Mouse (Mus musculus): Measurements from ENCODE around the gene Adck1. TPM values are rescaled to one million over a fixed set of nuclear protein-coding genes. Genes with fewer than 3 reads are reported as not detected.
A peak's percentile ranks its signal among the peaks of the same experiment; 100 is the strongest.
"Not testable (repeated sequence)": the region's sequence is repeated elsewhere in the genome, so short reads cannot be mapped to it uniquely, and the experiment has no call there.

Gene Adck1
- total and polyA plus RNA-seq, 3 experiments, result 25.0 to 37.4 (median 26.3) TPM

GRCm38 (mm10) chr12:88361120-88361445, 729 bp downstream of the Adck1 start:
- WGBS, result 37% methylated on average over 9 of the region's 9 CpGs
- H3K27me3 ChIP-seq (ENCODE audit: control insufficient read depth, insufficient read depth, low read length), result no peaks in the 10 kb centered on the region
- no peaks in the 10 kb centered on the region for H3K36me3 ChIP-seq (ENCODE audit: control insufficient read depth, insufficient read depth, low read length)
- intact Hi-C loops (cut with DNase I), result no loop called here
- peak overlapping the region; percentile 85 for H3K9ac ChIP-seq (ENCODE audit: low read depth, low read length)
- no peak for DNase-seq
- TF ChIP-seq CTCF (IDR thresholded peaks at IDR 0.05) (no peak), EP300 (IDR thresholded peaks at IDR 0.05; ENCODE audit: insufficient read depth, low read depth, low read length) (no peak), POLR2A (IDR thresholded peaks at IDR 0.05; ENCODE audit: insufficient read depth, low read depth, low read length) (no peak)
- peak overlapping the region; percentile 91 for H3K27ac ChIP-seq
- peak overlapping the region; percentile 93 for H3K4me3 ChIP-seq
- no peaks in the 10 kb centered on the region for H3K4me1 ChIP-seq (ENCODE audit: control insufficient read depth, insufficient read depth, low read length)
- no peaks in the 10 kb centered on the region for H3K79me2 ChIP-seq (replicated peaks; ENCODE audit: control insufficient read depth, insufficient read depth, low read length)

DNA sequence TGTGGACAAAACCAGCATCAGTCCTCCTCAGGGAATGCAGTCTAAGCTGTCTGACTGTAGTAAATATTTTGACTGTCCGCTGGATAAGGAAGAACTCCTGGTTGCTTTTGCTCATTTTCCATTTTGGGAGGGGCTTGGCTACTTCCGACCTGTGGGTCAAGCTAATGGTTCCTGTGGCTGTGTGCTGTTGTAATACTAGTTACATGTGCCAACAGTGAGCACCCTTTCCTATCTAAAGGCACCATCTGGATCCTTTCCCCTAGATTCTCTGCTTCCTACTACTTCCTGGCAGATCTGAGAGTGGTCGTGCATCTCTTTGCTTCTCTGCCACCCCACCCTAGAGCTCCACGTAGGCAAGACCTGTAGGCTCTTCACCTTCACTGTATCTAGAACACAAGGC, 7.3 kb downstream of the Adck1 start:
- whole genome bisulfite sequencing, result 47% methylated on average over 4 of the region's 4 CpGs
- TF ChIP-seq POLR2A (IDR thresholded peaks at IDR 0.05; ENCODE audit: insufficient read depth, low read depth, low read length) (no peak), EP300 (IDR thresholded peaks at IDR 0.05; ENCODE audit: insufficient read depth, low read depth, low read length) (no peak), CTCF (IDR thresholded peaks at IDR 0.05) (no peak)
- DNase-seq, result no peak
- intact Hi-C loops (cut with DNase I), result loop anchor here (5.0 kb wide), 1 partner anchor 105 kb away; no protein-coding TSS in a partner anchor
- Histone ChIP-seq H3K9ac (ENCODE audit: low read depth, low read length) (no peak overlapping the region), H3K27ac (no peak overlapping the region), H3K4me3 (no peak overlapping the region), H3K27me3 (ENCODE audit: control insufficient read depth, insufficient read depth, low read length) (no peaks in the 10 kb centered on the region), H3K36me3 (ENCODE audit: control insufficient read depth, insufficient read depth, low read length) (no peaks in the 10 kb centered on the region), H3K4me1 (ENCODE audit: control insufficient read depth, insufficient read depth, low read length) (no peaks in the 10 kb centered on the region), H3K79me2 (replicated peaks; ENCODE audit: control insufficient read depth, insufficient read depth, low read length) (no peaks in the 10 kb centered on the region)

DNA sequence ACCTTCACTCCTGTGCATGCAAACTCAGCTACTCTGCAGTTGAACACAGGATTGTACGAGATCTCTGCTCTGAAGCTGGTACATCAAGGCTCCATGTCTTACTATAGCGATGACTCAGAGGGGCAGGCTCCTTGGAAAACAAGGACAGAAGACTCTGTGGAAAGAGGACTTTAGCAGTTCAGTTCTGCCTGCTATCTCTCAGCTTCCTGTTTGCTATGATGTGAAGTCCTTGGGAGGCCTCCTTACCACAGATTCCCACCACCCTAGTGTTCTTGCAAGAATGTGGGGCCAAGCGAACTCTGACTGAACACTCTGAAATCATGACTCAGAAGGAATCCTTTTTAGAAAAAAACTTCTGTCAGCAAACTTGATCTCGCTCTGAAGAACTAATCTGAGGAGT, 8.3 kb downstream of the Adck1 start:
- no peaks in the 10 kb centered on the region for H3K4me1 ChIP-seq (ENCODE audit: control insufficient read depth, insufficient read depth, low read length)
- H3K79me2 ChIP-seq (replicated peaks; ENCODE audit: control insufficient read depth, insufficient read depth, low read length), result no peaks in the 10 kb centered on the region
- TF ChIP-seq EP300 (IDR thresholded peaks at IDR 0.05; ENCODE audit: insufficient read depth, low read depth, low read length) (no peak), POLR2A (IDR thresholded peaks at IDR 0.05; ENCODE audit: insufficient read depth, low read depth, low read length) (no peak), CTCF (IDR thresholded peaks at IDR 0.05) (no peak)
- no peak overlapping the region for H3K4me3 ChIP-seq
- WGBS, result 60% methylated on average over 4 of the region's 4 CpGs
- no peaks in the 10 kb centered on the region for H3K36me3 ChIP-seq (ENCODE audit: control insufficient read depth, insufficient read depth, low read length)
- intact Hi-C loops (cut with DNase I), result loop anchor here (5.0 kb wide), 1 partner anchor 106 kb away; no protein-coding TSS in a partner anchor
- H3K27me3 ChIP-seq (ENCODE audit: control insufficient read depth, insufficient read depth, low read length), result no peaks in the 10 kb centered on the region
- no peak for DNase-seq
- no peak overlapping the region for H3K27ac ChIP-seq
- H3K9ac ChIP-seq (ENCODE audit: low read depth, low read length), result no peak overlapping the region

DNA sequence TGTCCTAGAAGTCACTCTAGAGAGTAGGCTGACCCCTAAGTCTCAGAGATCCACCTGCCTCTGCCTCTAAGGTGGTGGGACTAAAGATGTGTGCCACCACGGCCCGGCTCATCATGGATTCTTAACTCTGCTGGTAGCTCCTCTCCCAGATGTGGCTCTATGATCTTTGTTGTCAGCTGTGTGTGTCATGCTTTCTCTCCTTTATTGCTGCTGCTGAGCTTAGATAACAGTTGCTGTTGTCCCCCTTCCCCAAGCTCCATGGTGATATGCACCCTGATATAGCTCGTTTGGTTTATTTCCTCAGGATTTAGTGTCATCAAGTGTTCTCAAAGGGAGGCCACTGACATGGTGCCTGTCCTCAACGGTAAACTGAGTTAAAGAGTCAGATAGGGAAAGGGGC, 9.3 kb downstream of the Adck1 start:
- not testable (repeated sequence) for H3K27ac ChIP-seq; H3K36me3 ChIP-seq (ENCODE audit: control insufficient read depth, insufficient read depth, low read length); H3K9ac ChIP-seq (ENCODE audit: low read depth, low read length); H3K79me2 ChIP-seq (replicated peaks; ENCODE audit: control insufficient read depth, insufficient read depth, low read length); DNase-seq; H3K4me1 ChIP-seq (ENCODE audit: control insufficient read depth, insufficient read depth, low read length); H3K27me3 ChIP-seq (ENCODE audit: control insufficient read depth, insufficient read depth, low read length); H3K4me3 ChIP-seq
- intact Hi-C loops (cut with DNase I), result loop anchor here (5.0 kb wide), 1 partner anchor 107 kb away; no protein-coding TSS in a partner anchor
- 72% methylated on average over 4 of the region's 4 CpGs for WGBS

DNA sequence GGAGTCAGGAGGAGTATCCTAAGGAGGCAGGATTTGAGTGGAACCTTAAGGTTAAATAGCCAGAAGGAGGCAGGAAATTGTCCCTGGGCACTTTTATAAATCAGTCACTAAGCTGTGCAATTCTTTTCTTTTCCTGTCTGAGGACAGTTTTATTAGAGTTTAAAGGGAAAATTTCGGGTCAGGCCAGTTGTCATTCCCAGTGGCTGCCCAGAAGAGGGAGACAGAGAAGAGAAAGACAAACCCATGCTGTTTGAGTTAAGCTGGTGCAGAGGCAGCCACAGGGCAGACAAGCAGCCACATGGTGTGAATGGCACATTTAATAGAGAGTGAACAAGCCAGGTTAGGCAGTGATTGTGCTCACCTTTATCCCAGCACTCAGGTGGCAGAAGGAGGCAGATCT, 10.0 kb downstream of the Adck1 start:
- H3K36me3 ChIP-seq (ENCODE audit: control insufficient read depth, insufficient read depth, low read length); H3K79me2 ChIP-seq (replicated peaks; ENCODE audit: control insufficient read depth, insufficient read depth, low read length); H3K9ac ChIP-seq (ENCODE audit: low read depth, low read length); intact Hi-C loops (cut with DNase I); DNase-seq; H3K27me3 ChIP-seq (ENCODE audit: control insufficient read depth, insufficient read depth, low read length); H3K27ac ChIP-seq; H3K4me3 ChIP-seq; H3K4me1 ChIP-seq (ENCODE audit: control insufficient read depth, insufficient read depth, low read length): not testable (repeated sequence)
- 10% methylated on average over 1 of the region's 1 CpGs for WGBS
- peak; percentile 27; the same call in 1 of the 2 replicates for TF ChIP-seq CTCF (IDR thresholded peaks at IDR 0.05)

GRCm38 (mm10) chr12:88372018-88372417, 11.7 kb downstream of the Adck1 start:
- Histone ChIP-seq H3K36me3 (ENCODE audit: control insufficient read depth, insufficient read depth, low read length) (no peaks in the 10 kb centered on the region), H3K9ac (ENCODE audit: low read depth, low read length) (no peak overlapping the region), H3K27me3 (ENCODE audit: control insufficient read depth, insufficient read depth, low read length) (no peaks in the 10 kb centered on the region), H3K4me1 (ENCODE audit: control insufficient read depth, insufficient read depth, low read length) (no peaks in the 10 kb centered on the region), H3K27ac (no peak overlapping the region), H3K4me3 (no peak overlapping the region), H3K79me2 (replicated peaks; ENCODE audit: control insufficient read depth, insufficient read depth, low read length) (no peaks in the 10 kb centered on the region)
- WGBS, result 85% methylated on average over 5 of the region's 5 CpGs
- intact Hi-C loops (cut with DNase I), result no loop called here
- DNase-seq, result no peak
- TF ChIP-seq POLR2A (IDR thresholded peaks at IDR 0.05; ENCODE audit: insufficient read depth, low read depth, low read length), result no peak
- TF ChIP-seq CTCF (IDR thresholded peaks at IDR 0.05), result no peak
- no peak for TF ChIP-seq EP300 (IDR thresholded peaks at IDR 0.05; ENCODE audit: insufficient read depth, low read depth, low read length)

DNA sequence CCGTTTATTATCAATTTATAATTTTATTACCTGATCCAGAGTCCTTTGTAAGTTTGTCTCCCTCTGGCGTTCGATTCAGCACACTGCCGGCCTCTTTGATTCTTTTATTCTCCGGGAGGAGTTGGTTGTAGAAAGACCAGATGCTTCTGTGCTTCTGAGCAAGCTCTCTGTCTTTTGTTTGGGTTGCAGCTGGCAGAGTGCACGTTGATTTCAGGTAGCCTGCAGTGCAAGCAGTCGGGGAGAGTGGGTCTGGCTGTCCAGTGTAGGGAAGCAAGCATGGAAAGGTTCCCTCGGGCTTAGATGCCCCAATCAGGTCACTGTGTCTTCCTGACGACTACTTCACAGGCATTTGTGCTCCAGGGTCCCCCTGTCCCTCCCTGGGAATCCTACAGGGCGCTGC, 16.5 kb downstream of the Adck1 start:
- 46% methylated on average over 10 of the region's 10 CpGs for WGBS
- DNase-seq, result no peak

More for the DNA sequence above, 16.5 kb downstream of the Adck1 start:
- intact Hi-C loops (cut with DNase I), result no loop called here
- H3K4me1 ChIP-seq (ENCODE audit: control insufficient read depth, insufficient read depth, low read length), result no peaks in the 10 kb centered on the region
- H3K36me3 ChIP-seq (ENCODE audit: control insufficient read depth, insufficient read depth, low read length), result no peaks in the 10 kb centered on the region
- no peak overlapping the region for H3K27ac ChIP-seq
- no peaks in the 10 kb centered on the region for H3K27me3 ChIP-seq (ENCODE audit: control insufficient read depth, insufficient read depth, low read length)
- H3K79me2 ChIP-seq (replicated peaks; ENCODE audit: control insufficient read depth, insufficient read depth, low read length), result no peaks in the 10 kb centered on the region
- no peak overlapping the region for H3K9ac ChIP-seq (ENCODE audit: low read depth, low read length)
- no peak for TF ChIP-seq EP300 (IDR thresholded peaks at IDR 0.05; ENCODE audit: insufficient read depth, low read depth, low read length)
- TF ChIP-seq CTCF (IDR thresholded peaks at IDR 0.05), result peak; percentile 68
- no peak overlapping the region for H3K4me3 ChIP-seq
